ENCODE assay signal across 8 mouse cellular contexts in genomic region chr7:38023451-38023850, GRCm38 (mm10). TPM values are rescaled to one million over a fixed set of nuclear protein-coding genes. Genes with fewer than 3 reads are reported as not detected.
DNase-seq lines count a peak whose midpoint lies in the region; ATAC-seq and TF ChIP-seq lines count a peak whose summit lies in the region.

Uri1 (minus strand) TSS chr7:38023551.

- H3K27ac ChIP-seq in neural tube, embryonic 11.5 days (ENCODE audit: low read depth, low read length), result no peak within 1 kb of the TSS
- H3K27ac ChIP-seq in limb, embryonic 13.5 days, result no peak within 1 kb of the TSS
- no peak within 1 kb of the TSS for H3K27ac ChIP-seq in stomach, postnatal 0 days (replicated peaks)

- intact Hi-C loops in heart, postnatal 25 days (cut with DNase I), result loop anchor here (5.0 kb wide), 1 partner anchor 59 kb away; no protein-coding TSS in a partner anchor

- no peak for ATAC-seq in neural tube, embryonic 11.5 days (ENCODE audit: insufficient read depth, low FRiP score, low TSS enrichment)
- no peak for ATAC-seq in erythroid progenitor cell, adult 5-6 weeks (replicated peaks; ENCODE audit: low FRiP score, poor library complexity, severe bottlenecking)
- ATAC-seq in limb, embryonic 13.5 days (ENCODE audit: low FRiP score, low read depth), result no peak
- no peak for ATAC-seq in stomach, postnatal 0 days (ENCODE audit: low FRiP score, low TSS enrichment)

- no peaks in the 10 kb centered on the region for H3K9me3 ChIP-seq in neural tube, embryonic 11.5 days (ENCODE audit: control insufficient read depth, low read length)
- peaks cover 8% of the 10 kb centered on the region; the same call in 1 of the 2 replicates for H3K9me3 ChIP-seq in limb, embryonic 13.5 days
- no peaks in the 10 kb centered on the region for H3K9me3 ChIP-seq in stomach, postnatal 0 days (ENCODE audit: control insufficient read depth, low read length)

- H3K4me3 ChIP-seq in neural tube, embryonic 11.5 days (ENCODE audit: low read depth, low read length), result no peak within 1 kb of the TSS
- H3K4me3 ChIP-seq in limb, embryonic 13.5 days, result no peak within 1 kb of the TSS
- no peak within 1 kb of the TSS for H3K4me3 ChIP-seq in stomach, postnatal 0 days (ENCODE audit: low read depth, low read length)

- no peak for TF ChIP-seq EP300 in stomach, postnatal 0 days (optimal IDR thresholded peaks at IDR 0.05)

- H3K36me3 ChIP-seq in neural tube, embryonic 11.5 days (ENCODE audit: control insufficient read depth, insufficient read depth, low read length), result no peaks in the 10 kb centered on the region
- H3K36me3 ChIP-seq in limb, embryonic 13.5 days, result no peaks in the 10 kb centered on the region
- no peaks in the 10 kb centered on the region for H3K36me3 ChIP-seq in stomach, postnatal 0 days (ENCODE audit: control insufficient read depth, insufficient read depth, low read length)

- H3K4me2 ChIP-seq in neural tube, embryonic 11.5 days (ENCODE audit: low read depth), result no peak within 1 kb of the TSS
- no peak within 1 kb of the TSS for H3K4me2 ChIP-seq in limb, embryonic 13.5 days (replicated peaks)
- no peak within 1 kb of the TSS for H3K4me2 ChIP-seq in stomach, postnatal 0 days (replicated peaks; ENCODE audit: low read depth)

- no peak within 1 kb of the TSS for H3K9ac ChIP-seq in neural tube, embryonic 11.5 days (ENCODE audit: low read length)
- H3K9ac ChIP-seq in limb, embryonic 13.5 days, result no peak within 1 kb of the TSS
- no peak within 1 kb of the TSS for H3K9ac ChIP-seq in stomach, postnatal 0 days (ENCODE audit: low read length)

- no peak for TF ChIP-seq CTCF in stomach, postnatal 0 days (IDR thresholded peaks at IDR 0.05; ENCODE audit: low read depth)

- 91% methylated on average over 8 of the region's 8 CpGs for WGBS in neural tube, embryonic 11.5 days
- WGBS in limb, embryonic 13.5 days, result 90% methylated on average over 8 of the region's 8 CpGs
- WGBS in stomach, postnatal 0 days, result 84% methylated on average over 8 of the region's 8 CpGs

- no peaks in the 10 kb centered on the region for H3K27me3 ChIP-seq in neural tube, embryonic 11.5 days (ENCODE audit: control insufficient read depth, insufficient read depth, low read length)
- H3K27me3 ChIP-seq in limb, embryonic 13.5 days, result no peaks in the 10 kb centered on the region
- no peaks in the 10 kb centered on the region for H3K27me3 ChIP-seq in stomach, postnatal 0 days (ENCODE audit: control insufficient read depth, insufficient read depth, low read length)

- no peak for DNase-seq in neural tube, embryonic 11.5 days (ENCODE audit: low spot score)
- no peak for DNase-seq in neural tube, embryonic 10.5 days (ENCODE audit: extremely low spot score, low spot score)
- DNase-seq in heart, postnatal 25 days (ENCODE audit: low spot score), result no peak
- no peak for DNase-seq in stomach, postnatal 0 days (ENCODE audit: low spot score)
- DNase-seq in spleen, postnatal 4 days (ENCODE audit: low spot score in 2 of 2), result no peak
- DNase-seq in retina, embryonic 14.5 days (ENCODE audit: low spot score), result no peak

- no peaks in the 10 kb centered on the region for H3K4me1 ChIP-seq in neural tube, embryonic 11.5 days (ENCODE audit: control insufficient read depth, insufficient read depth, low read length)
- no peaks in the 10 kb centered on the region for H3K4me1 ChIP-seq in limb, embryonic 13.5 days
- no peaks in the 10 kb centered on the region for H3K4me1 ChIP-seq in stomach, postnatal 0 days (replicated peaks; ENCODE audit: control insufficient read depth, insufficient read depth)

RNA-seq across cellular contexts. Expression of gene Uri1, which starts in this region (rescaled TPM):
- 42.5 and 47.8 TPM in 2 replicates for polyA plus RNA-seq in neural tube, embryonic 11.5 days (2014; fragmentation: Nextera tagmentation; extraction: Ambion mirVana)
- 10.1 TPM in 2 replicates for total RNA-seq in erythroid progenitor cell, adult 5-6 weeks (2015; ENCODE audit: low replicate concordance)
- total RNA-seq in erythroid progenitor cell, adult 5-6 weeks (2017; ENCODE audit: low replicate concordance), result 18.2 and 18.8 TPM in 2 replicates
- 10 to 100 TPM; 15.4 to 17.4 TPM for total RNA-seq in heart, postnatal 25 days (2021)
- 42.3 and 42.6 TPM in 2 replicates for polyA plus RNA-seq in limb, embryonic 13.5 days (2015; fragmentation: Nextera tagmentation; extraction: Ambion mirVana)
- 28.0 and 31.6 TPM in 2 replicates for polyA plus RNA-seq in stomach, postnatal 0 days (2015; fragmentation: Nextera tagmentation; extraction: Ambion mirVana)
